In the genomic region with DNA sequence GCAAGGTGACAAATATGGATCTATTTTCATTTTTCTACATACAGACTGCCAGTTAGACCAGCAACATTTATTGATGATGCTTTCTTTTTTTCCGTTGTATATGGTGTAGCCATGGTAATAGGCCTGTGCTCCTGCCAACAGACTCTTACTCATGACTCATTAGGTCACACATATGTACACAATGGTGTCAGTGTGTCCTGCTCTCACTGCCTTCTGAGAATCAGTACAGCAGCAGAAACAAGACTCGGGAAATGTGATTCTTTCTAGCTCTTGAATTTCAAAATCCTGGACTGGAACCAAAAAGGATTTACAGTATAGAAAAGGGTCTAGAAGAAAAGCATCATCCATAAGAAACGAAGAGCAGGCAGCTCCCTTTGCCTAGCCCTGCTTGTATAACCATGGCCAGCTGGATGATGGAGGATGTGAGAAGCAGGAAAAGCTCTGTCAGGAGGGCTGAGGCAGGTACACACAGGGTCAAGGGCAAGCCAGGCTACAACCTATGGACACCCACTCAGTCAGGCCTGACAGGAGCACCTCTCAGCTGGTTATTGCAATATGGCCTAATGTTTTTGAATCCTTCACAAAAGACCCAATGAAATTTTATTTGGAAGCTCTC, we compare ENCODE assay signal across 15 mouse cellular contexts.
DNase-seq lines count a peak whose midpoint lies in the region; ATAC-seq and TF ChIP-seq lines count a peak whose summit lies in the region.
"Had no signal": no experiment of that assay in that cellular context is flagged by ENCODE, and none has a peak within 500 bp of the region (broad histone marks: within the 10 kb centered on the region; RNA-seq: fewer than 3 reads in every experiment).

No protein-coding gene starts in this region.

- no peak overlapping the region for H3ac ChIP-seq in myocyte (ENCODE audit: control insufficient read depth, insufficient read length)

- H3K27ac ChIP-seq in heart, embryonic 15.5 days: no peak overlapping the region
- no peak overlapping the region for H3K27ac ChIP-seq in lung, embryonic 15.5 days
- H3K27ac ChIP-seq: hindbrain, embryonic 12.5 days; kidney, postnatal 0 days; limb, embryonic 13.5 days had no signal

- peaks cover 5% of the 10 kb centered on the region; the same call in 1 of the 2 replicates for H3K4me1 ChIP-seq in heart, embryonic 15.5 days (replicated peaks)
- H3K4me1 ChIP-seq in lung, embryonic 15.5 days: 0 out of 2 replicates have a peak, but pooled peaks cover 3% of the 10 kb centered on the region
- H3K4me1 ChIP-seq: hindbrain, embryonic 12.5 days had no signal

- no peak overlapping the region for H3K4me2 ChIP-seq in heart, embryonic 15.5 days
- H3K4me2 ChIP-seq in lung, embryonic 15.5 days: no peak overlapping the region
- peak overlapping the region; percentile 25 for H3K4me2 ChIP-seq in myocyte (ENCODE audit: low read depth)
- H3K4me2 ChIP-seq: hindbrain, embryonic 12.5 days; limb, embryonic 13.5 days had no signal

- 0 out of 2 replicates have a peak, but pooled peaks have one; percentile 55 for ATAC-seq in heart, embryonic 15.5 days (replicated peaks; ENCODE audit: insufficient number of reproducible peaks, insufficient read depth, low FRiP score, low read depth)
- peak; percentile 83; the same call in 1 of the 2 replicates for ATAC-seq in lung, embryonic 15.5 days (ENCODE audit: borderline replicate concordance, extremely low read depth, low FRiP score, low TSS enrichment)

- no peak overlapping the region for H3K9ac ChIP-seq in heart, embryonic 15.5 days
- no peak overlapping the region for H3K9ac ChIP-seq in lung, embryonic 15.5 days
- H3K9ac ChIP-seq: hindbrain, embryonic 12.5 days; limb, embryonic 13.5 days had no signal

- no peaks in the 10 kb centered on the region for H3K27me3 ChIP-seq in heart, embryonic 15.5 days
- H3K27me3 ChIP-seq in lung, embryonic 15.5 days: no peaks in the 10 kb centered on the region
- H3K27me3 ChIP-seq in myocyte (ENCODE audit: control insufficient read depth, insufficient read depth, insufficient read length): no peaks in the 10 kb centered on the region
- H3K27me3 ChIP-seq: hindbrain, embryonic 12.5 days; limb, embryonic 13.5 days had no signal

- H3K9me3 ChIP-seq in heart, embryonic 15.5 days (replicated peaks): no peaks in the 10 kb centered on the region
- H3K9me3 ChIP-seq in lung, embryonic 15.5 days: no peaks in the 10 kb centered on the region
- H3K9me3 ChIP-seq: hindbrain, embryonic 12.5 days; limb, embryonic 13.5 days had no signal

- DNase-seq in heart, adult 18-20 months: no peak
- no peak for DNase-seq in lung, postnatal 14 days
- DNase-seq in adipocyte (ENCODE audit: low spot score): peak; percentile 29
- no peak for DNase-seq in right cerebral cortex, postnatal 36 days (ENCODE audit: low spot score in 2 of 2)
- DNase-seq in left cerebral cortex, postnatal 36 days (ENCODE audit: low spot score in 2 of 2): no peak
- DNase-seq: adrenal gland, postnatal 25 days; cerebellum, adult 11 months; layer of hippocampus, postnatal 36 days; thymus, adult 18-20 months had no signal

- 52% methylated on average over 3 of the region's 3 CpGs for WGBS in heart, embryonic 15.5 days
- 20% methylated on average over 3 of the region's 3 CpGs for WGBS in lung, embryonic 15.5 days

- no peaks in the 10 kb centered on the region for H3K79me2 ChIP-seq in myocyte (ENCODE audit: control insufficient read depth, insufficient read depth)

- intact Hi-C loops in left cerebral cortex, postnatal 36 days (cut with DNase I): no loop called here

- H3K36me3 ChIP-seq in heart, embryonic 15.5 days: no peaks in the 10 kb centered on the region
- no peaks in the 10 kb centered on the region for H3K36me3 ChIP-seq in lung, embryonic 15.5 days
- no peaks in the 10 kb centered on the region for H3K36me3 ChIP-seq in myocyte (ENCODE audit: control insufficient read depth, insufficient read depth)
- H3K36me3 ChIP-seq: hindbrain, embryonic 12.5 days; limb, embryonic 13.5 days had no signal

- H3K4me3 ChIP-seq in heart, embryonic 15.5 days: no peak overlapping the region
- no peak overlapping the region for H3K4me3 ChIP-seq in lung, embryonic 15.5 days
- H3K4me3 ChIP-seq in myocyte: no peak overlapping the region
- H3K4me3 ChIP-seq: hindbrain, embryonic 12.5 days; limb, embryonic 13.5 days had no signal

- no peak for TF ChIP-seq POLR2A in myocyte (IDR thresholded peaks at IDR 0.05; ENCODE audit: insufficient read length, low read depth)

TF ChIP-seq in myocyte, 11 proteins besides CTCF, POLR2A, EP300 and RAD21:
- TF ChIP-seq TCF3 (IDR thresholded peaks at IDR 0.05; ENCODE audit: insufficient read length, low read depth): no peak
- TF ChIP-seq E2F4 (IDR thresholded peaks at IDR 0.05; ENCODE audit: insufficient read depth): no peak
- TF ChIP-seq TCF12 (IDR thresholded peaks at IDR 0.05; ENCODE audit: insufficient read depth, poor library complexity, severe bottlenecking): no peak
- no peak for TF ChIP-seq REST (IDR thresholded peaks at IDR 0.05; ENCODE audit: insufficient read depth, insufficient read length)
- TF ChIP-seq MYOG (IDR thresholded peaks at IDR 0.05; ENCODE audit: control insufficient read depth in 1 of 3, insufficient read depth in 1 of 3, insufficient read length in 2 of 3, low read depth in 2 of 3): no peak
- no peak for TF ChIP-seq USF1 (IDR thresholded peaks at IDR 0.05; ENCODE audit: low read depth)
- no peak for TF ChIP-seq MYOD1 (IDR thresholded peaks at IDR 0.05; ENCODE audit: control insufficient read depth in 1 of 3, insufficient read length in 2 of 3, low read depth in 2 of 3)
- TF ChIP-seq POLR2AphosphoS2 (IDR thresholded peaks at IDR 0.05; ENCODE audit: insufficient read length, low read depth): no peak
